Mouse (Mus musculus): ENCODE measurements around the gene Sp7. TPM values are rescaled to one million over a fixed set of nuclear protein-coding genes. Genes with fewer than 3 reads are reported as not detected.
A peak's percentile ranks its signal among the peaks of the same experiment; 100 is the strongest.

Sp7 gene
- total and polyA plus RNA-seq, 3 experiments, result not detected

DNA sequence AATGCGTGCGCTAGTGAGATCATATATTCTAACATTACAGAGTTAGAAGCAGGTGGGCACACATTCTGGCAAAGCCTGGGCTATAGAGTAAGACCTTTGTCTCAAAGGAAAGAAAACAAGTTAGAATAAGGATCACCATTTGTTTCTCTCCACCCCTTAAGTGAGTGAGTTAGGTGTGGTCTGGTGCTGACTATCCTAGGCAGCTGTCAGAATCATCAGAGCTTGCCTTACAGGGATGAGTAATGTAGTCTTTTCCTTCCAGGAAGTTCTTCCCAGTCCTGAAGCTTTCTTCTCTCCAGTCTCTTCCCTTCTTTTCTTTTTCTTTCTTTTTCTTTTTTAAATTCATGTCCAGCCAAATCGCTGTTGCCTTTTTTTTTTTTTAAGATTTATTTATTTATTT is 35.2 kb upstream of the Sp7 start:
- peaks cover 0 to 11% of the 10 kb centered on the region in 2 experiments; a peak in 2 of 4 replicates for H3K36me3 ChIP-seq (ENCODE audit: control insufficient read depth in 1 of 2, insufficient read depth in 2 of 2, low read length in 2 of 2)
- H3K79me2 ChIP-seq (ENCODE audit: control insufficient read depth, insufficient read depth, low read length, poor library complexity), result peaks cover 8% of the 10 kb centered on the region
- TF ChIP-seq NRF1 (IDR thresholded peaks at IDR 0.05; ENCODE audit: insufficient read depth, low read depth, low read length, poor library complexity, severe bottlenecking) (no peak), GABPA (IDR thresholded peaks at IDR 0.05; ENCODE audit: low read depth, low read length) (no peak), TCF12 (IDR thresholded peaks at IDR 0.05; ENCODE audit: low read depth, low read length) (no peak), ZKSCAN1 (IDR thresholded peaks at IDR 0.05; ENCODE audit: low read depth, low read length) (no peak), CHD1 (IDR thresholded peaks at IDR 0.05; ENCODE audit: low read depth, low read length) (no peak), CHD2 (IDR thresholded peaks at IDR 0.05; ENCODE audit: low read length) (no peak)
- no peak for DNase-seq (ENCODE audit: low read depth, low spot score)
- no peak overlapping the region for H3K4me3 ChIP-seq (ENCODE audit: control insufficient read depth in 1 of 2, insufficient read depth in 1 of 2, low read depth in 2 of 2, low read length in 2 of 2)
- no peaks in the 10 kb centered on the region for H3K27me3 ChIP-seq (ENCODE audit: control insufficient read depth in 1 of 2, insufficient read depth in 2 of 2, low read length in 2 of 2)
- H3K4me1 ChIP-seq (ENCODE audit: control insufficient read depth in 1 of 2, insufficient read depth in 2 of 2, low read length in 2 of 2), result peaks cover 7 to 14% of the 10 kb centered on the region in 2 experiments
- no peak overlapping the region for H3K9ac ChIP-seq (ENCODE audit: control insufficient read depth, low read depth, low read length, poor library complexity, severe bottlenecking)
- no peak overlapping the region for H3K27ac ChIP-seq (ENCODE audit: control insufficient read depth, low read depth, low read length)
- no peaks in the 10 kb centered on the region for H3K9me3 ChIP-seq (replicated peaks; ENCODE audit: insufficient read depth, low read length)

DNA sequence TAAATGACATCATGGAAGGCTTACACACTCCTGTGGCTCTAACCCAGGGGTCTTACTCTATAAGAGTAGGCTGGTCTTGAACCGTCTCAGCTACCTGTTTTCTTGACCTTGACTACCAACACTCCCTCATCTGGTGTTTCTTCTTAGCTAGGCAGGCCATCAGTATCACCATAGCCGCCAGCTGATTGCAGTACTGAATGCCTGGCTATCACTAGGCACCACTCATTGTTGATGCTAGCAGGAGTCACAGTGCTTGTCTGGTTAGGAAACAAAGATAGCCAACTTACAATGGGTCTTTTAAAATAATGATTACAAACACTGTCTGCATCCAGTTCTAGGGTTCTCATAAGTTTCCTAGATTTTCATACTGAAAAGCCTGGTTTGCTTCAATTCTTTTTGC is 34.3 kb upstream of the Sp7 start:
- TF ChIP-seq MAFK (IDR thresholded peaks at IDR 0.05; ENCODE audit: borderline replicate concordance, low read depth, low read length) (no peak), EP300 (IDR thresholded peaks at IDR 0.05; ENCODE audit: low read depth in 1 of 2, low read length in 2 of 2) (peak; percentile 23 to 54; a peak in 2 of 4 replicates), ZC3H11A (IDR thresholded peaks at IDR 0.05; ENCODE audit: low read depth, low read length) (no peak), NRF1 (IDR thresholded peaks at IDR 0.05; ENCODE audit: insufficient read depth, low read depth, low read length, poor library complexity, severe bottlenecking) (no peak), GATA1 (IDR thresholded peaks at IDR 0.05; ENCODE audit: low read depth, low read length) (peak; percentile 26; the same call in 1 of the 2 replicates), TAL1 (IDR thresholded peaks at IDR 0.05; ENCODE audit: low read length) (peak; percentile 52)
- Histone ChIP-seq H3K9me3 (replicated peaks; ENCODE audit: insufficient read depth, low read length) (no peaks in the 10 kb centered on the region), H3K79me2 (ENCODE audit: control insufficient read depth, insufficient read depth, low read length, poor library complexity) (peaks cover 6% of the 10 kb centered on the region; the same call in 1 of the 2 replicates), H3K4me3 (ENCODE audit: control insufficient read depth in 1 of 2, insufficient read depth in 1 of 2, low read depth in 2 of 2, low read length in 2 of 2) (no peak overlapping the region), H3K36me3 (ENCODE audit: control insufficient read depth in 1 of 2, insufficient read depth in 2 of 2, low read length in 2 of 2) (peaks cover 0 to 6% of the 10 kb centered on the region in 2 experiments; a peak in 2 of 4 replicates), H3K4me1 (ENCODE audit: control insufficient read depth in 1 of 2, insufficient read depth in 2 of 2, low read length in 2 of 2) (peaks cover 4 to 12% of the 10 kb centered on the region in 2 experiments), H3K27ac (ENCODE audit: control insufficient read depth, low read depth, low read length) (no peak overlapping the region), H3K27me3 (ENCODE audit: control insufficient read depth in 1 of 2, insufficient read depth in 2 of 2, low read length in 2 of 2) (no peaks in the 10 kb centered on the region), H3K9ac (ENCODE audit: control insufficient read depth, low read depth, low read length, poor library complexity, severe bottlenecking) (no peak overlapping the region)
- peak; percentile 53 for DNase-seq (ENCODE audit: low read depth, low spot score)

DNA sequence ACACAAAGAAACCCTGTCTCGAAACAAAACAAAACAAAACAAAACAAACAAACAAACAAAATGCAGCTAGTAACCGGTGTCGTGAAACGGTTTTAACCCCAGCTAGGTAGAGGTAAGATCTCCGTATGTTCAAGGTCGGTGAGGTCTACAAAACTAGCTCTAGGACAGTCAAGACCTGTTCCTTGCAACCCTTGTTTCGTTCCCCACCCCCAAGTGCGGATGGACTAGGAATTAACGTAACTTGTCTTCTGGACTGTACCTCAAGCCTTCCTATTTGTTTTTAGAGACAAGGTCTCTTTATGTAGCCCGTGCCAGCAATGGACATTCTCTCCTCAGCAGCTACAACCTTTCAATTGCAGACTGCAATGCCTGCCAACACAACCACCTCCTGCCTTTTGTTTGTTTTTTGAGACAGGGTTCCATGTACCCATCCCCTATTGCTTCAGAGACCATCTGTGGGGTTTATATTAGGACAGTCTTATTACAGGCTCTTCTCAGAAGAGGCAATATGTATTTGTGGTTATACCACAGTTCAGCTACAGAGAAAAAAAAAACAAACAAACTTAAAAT is 33.6 kb upstream of the Sp7 start:
- H3K4me1 ChIP-seq (ENCODE audit: control insufficient read depth in 1 of 2, insufficient read depth in 2 of 2, low read length in 2 of 2), result peaks cover 4 to 12% of the 10 kb centered on the region in 2 experiments

More for the DNA sequence above, 33.6 kb upstream of the Sp7 start:
- peak overlapping the region; percentile 85 for H3K9ac ChIP-seq (ENCODE audit: control insufficient read depth, low read depth, low read length, poor library complexity, severe bottlenecking)
- H3K79me2 ChIP-seq (ENCODE audit: control insufficient read depth, insufficient read depth, low read length, poor library complexity), result peaks cover 6% of the 10 kb centered on the region; the same call in 1 of the 2 replicates
- no peak for DNase-seq (ENCODE audit: low read depth, low spot score)
- peaks cover 0 to 6% of the 10 kb centered on the region in 2 experiments; a peak in 2 of 4 replicates for H3K36me3 ChIP-seq (ENCODE audit: control insufficient read depth in 1 of 2, insufficient read depth in 2 of 2, low read length in 2 of 2)
- H3K9me3 ChIP-seq (replicated peaks; ENCODE audit: insufficient read depth, low read length), result no peaks in the 10 kb centered on the region
- TF ChIP-seq TCF12 (IDR thresholded peaks at IDR 0.05; ENCODE audit: low read depth, low read length), result no peak
- H3K27ac ChIP-seq (ENCODE audit: control insufficient read depth, low read depth, low read length), result peak overlapping the region; percentile 53; the same call in 1 of the 2 replicates
- no peaks in the 10 kb centered on the region for H3K27me3 ChIP-seq (ENCODE audit: control insufficient read depth in 1 of 2, insufficient read depth in 2 of 2, low read length in 2 of 2)
- peak overlapping the region; percentile 76 to 79 for H3K4me3 ChIP-seq (ENCODE audit: control insufficient read depth in 1 of 2, insufficient read depth in 1 of 2, low read depth in 2 of 2, low read length in 2 of 2)

All from MEL (cell line).